Mouse (Mus musculus): ENCODE results near the gene Vsnl1. TPM values are rescaled to one million over a fixed set of nuclear protein-coding genes. Genes with fewer than 3 reads are reported as not detected.

The Vsnl1 gene
- 0.15 and 0.20 TPM in 2 replicates for polyA plus RNA-seq (2015; fragmentation: Nextera tagmentation; extraction: Ambion mirVana)

DNA sequence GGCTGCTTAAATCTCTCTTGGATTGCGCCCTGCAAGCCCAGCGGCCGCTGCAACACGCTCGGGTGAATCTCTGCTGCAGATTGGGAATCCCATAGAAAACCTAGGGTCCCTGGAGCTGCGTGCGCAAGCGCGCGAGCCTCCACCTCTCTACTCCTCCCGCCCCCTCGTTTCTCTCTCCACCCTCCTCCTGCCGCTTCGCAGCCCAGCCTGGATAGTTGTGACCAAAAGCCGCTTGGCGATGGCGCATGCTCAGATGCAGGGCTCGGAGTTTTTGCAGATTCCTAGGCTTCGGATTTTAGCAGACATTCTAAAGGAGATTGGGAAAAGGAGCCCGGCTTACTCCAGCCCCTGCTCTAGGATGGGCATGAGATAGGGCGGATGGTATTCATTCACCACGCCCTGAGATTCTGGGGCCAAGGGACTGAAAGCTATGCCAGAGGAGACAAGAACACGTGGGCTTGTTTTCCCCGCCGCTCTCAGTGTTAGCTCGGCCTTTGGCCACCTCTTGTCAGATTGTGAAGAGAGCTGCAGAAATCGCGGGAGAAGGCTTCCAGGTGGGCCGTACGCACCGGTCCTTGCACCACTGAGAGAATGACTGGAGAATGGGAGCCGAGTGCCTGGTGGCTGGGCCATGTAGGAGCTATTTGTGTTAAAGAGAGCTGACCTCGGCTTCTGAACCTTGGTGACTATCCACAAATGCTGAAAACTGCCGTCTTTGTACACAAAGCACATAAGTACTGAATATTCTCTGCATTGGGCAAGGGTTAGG is at the start of gene Vsnl1:
Vsnl1 (minus strand) TSS at position 117 of the 769 bp plus-strand sequence.
- H3K27ac ChIP-seq: no peak within 1 kb of the TSS
- peaks cover 44% of the 10 kb centered on the region for H3K27me3 ChIP-seq
- H3K9me3 ChIP-seq (replicated peaks): no peaks in the 10 kb centered on the region; the same call in 1 of the 2 replicates
- ATAC-seq (ENCODE audit: low read depth): 0 out of 2 replicates have a peak, but pooled peaks have one; percentile 7
- no peak for DNase-seq
- no peaks in the 10 kb centered on the region for H3K36me3 ChIP-seq
- peak within 1 kb of the TSS; percentile 47 for H3K4me2 ChIP-seq
- peak within 1 kb of the TSS; percentile 28 for H3K4me3 ChIP-seq (replicated peaks)
- H3K4me1 ChIP-seq (replicated peaks): no peaks in the 10 kb centered on the region
- H3K9ac ChIP-seq: no peak within 1 kb of the TSS
- WGBS (ENCODE audit: insufficient replicate concordance): 5% methylated on average over 34 of the region's 34 CpGs

DNA sequence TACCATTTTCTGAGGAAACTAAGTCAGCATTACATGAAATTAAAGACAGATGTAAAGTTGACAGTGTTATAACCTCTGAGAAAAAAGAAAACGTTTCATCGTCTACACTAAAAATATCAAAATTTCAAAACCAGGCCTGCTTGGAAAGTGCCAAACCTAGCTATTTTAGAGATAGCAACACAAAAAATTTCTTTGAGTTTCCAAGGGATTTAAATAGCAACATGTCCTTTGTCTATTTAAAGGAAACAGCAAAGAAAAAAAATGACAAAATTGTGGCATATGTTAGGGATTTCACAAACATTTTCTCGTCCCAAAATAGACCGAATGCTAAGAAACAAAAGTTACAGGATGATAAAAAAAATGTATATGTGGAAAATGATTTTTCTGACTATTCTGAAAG is 20.2 kb upstream of the Vsnl1 start:
- DNase-seq (no peak), ATAC-seq (ENCODE audit: low read depth) (no peak)
- Histone ChIP-seq H3K9ac (no peak overlapping the region), H3K36me3 (no peaks in the 10 kb centered on the region), H3K4me1 (replicated peaks) (peaks cover 6% of the 10 kb centered on the region), H3K27ac (no peak overlapping the region), H3K4me2 (no peak overlapping the region; the same call in 1 of the 2 replicates), H3K4me3 (replicated peaks) (no peak overlapping the region), H3K9me3 (replicated peaks) (no peaks in the 10 kb centered on the region), H3K27me3 (peaks cover 10% of the 10 kb centered on the region)
- 70% methylated on average over 4 of the region's 4 CpGs for WGBS (ENCODE audit: insufficient replicate concordance)

DNA sequence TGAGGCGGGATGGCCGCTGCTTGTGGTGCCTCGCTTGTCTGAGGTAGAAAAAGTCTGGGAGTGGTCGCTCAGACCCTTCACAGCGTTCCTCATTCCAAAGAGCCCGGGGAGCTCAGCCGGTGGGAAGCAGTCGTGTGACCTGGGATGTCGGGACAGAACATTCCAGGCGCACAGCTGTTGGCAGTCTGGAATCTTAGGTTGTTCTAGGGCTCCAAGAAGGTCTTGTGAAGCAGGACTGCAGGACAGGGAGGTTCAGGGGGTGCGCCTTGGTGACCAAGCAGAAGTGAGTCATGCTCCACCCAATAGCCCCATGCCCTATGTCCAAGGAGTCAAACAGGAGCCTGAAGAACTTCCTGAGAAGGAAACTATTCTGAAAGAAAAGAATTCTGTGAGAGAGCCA is 19.8 kb upstream of the Vsnl1 start:
- H3K4me1 ChIP-seq (replicated peaks): peaks cover 6% of the 10 kb centered on the region
- no peak overlapping the region for H3K27ac ChIP-seq
- H3K9me3 ChIP-seq (replicated peaks): no peaks in the 10 kb centered on the region
- WGBS (ENCODE audit: insufficient replicate concordance): 3% methylated on average over 11 of the region's 11 CpGs
- peak overlapping the region; percentile 70 for H3K4me2 ChIP-seq
- peaks cover 10% of the 10 kb centered on the region for H3K27me3 ChIP-seq
- no peaks in the 10 kb centered on the region for H3K36me3 ChIP-seq
- ATAC-seq (ENCODE audit: low read depth) (peak; percentile 35; the same call in 1 of the 2 replicates), DNase-seq (no peak)
- peak overlapping the region; percentile 43 for H3K4me3 ChIP-seq (replicated peaks)
- H3K9ac ChIP-seq: no peak overlapping the region

DNA sequence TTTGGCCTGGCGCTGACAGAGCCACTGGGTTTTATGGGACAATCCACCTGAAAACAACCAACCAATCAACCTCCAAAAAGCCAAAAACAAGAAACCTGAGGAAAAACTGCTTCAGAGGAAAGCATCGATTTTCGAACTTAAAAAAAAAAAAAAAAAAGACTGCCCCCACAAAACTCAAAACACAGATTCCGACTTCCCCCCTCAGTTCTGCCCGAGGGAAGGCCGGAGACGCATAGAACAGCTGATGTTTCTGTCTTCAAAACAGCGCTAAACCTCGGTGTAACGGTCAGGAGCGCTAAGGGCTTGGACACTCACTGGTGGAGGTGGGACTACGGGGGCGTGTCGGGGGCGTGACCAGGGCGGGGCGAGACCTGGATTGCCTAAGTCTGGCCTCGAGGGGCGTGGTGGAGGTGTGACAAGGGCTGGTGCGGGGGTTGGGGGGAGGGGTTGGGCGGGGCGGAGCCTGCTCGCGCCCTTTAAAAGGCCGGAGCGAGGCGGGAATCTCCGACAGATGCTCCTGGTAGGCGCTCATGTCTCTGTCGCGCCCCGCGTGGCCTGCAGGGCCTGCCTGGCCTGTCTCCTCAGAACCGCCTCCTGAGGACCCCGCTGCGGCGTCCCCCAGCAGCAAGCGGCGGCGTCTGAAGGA is 19.3 kb upstream of the Vsnl1 start, which contains the start of gene Rad51ap2:
Rad51ap2 (plus strand) TSS at position 531 of the 646 bp plus-strand sequence.
- no peaks in the 10 kb centered on the region for H3K36me3 ChIP-seq
- 1% methylated on average over 33 of the region's 40 CpGs for WGBS (ENCODE audit: insufficient replicate concordance)
- no peak within 1 kb of the TSS for H3K27ac ChIP-seq

DNA sequence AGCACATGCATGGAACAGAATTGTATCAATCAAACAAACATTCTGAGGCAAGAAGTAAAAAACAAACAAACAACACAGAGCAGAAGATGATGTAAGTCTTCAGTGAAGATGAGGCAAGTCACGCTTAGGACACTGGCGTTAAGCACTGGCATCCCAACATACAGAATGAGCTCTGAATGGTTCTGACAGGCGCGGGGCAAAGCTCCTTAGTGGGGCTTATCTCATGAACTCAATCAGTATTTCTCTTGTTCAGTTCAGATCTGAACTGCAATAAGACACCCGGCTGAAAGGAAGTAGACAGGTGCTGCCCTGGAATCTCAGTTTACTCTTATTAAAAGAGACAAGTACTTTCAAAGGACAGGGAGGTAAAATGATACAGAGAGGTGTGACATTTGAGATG is 17.7 kb upstream of the Vsnl1 start:
- ATAC-seq (ENCODE audit: low read depth): no peak
- Histone ChIP-seq H3K4me1 (replicated peaks) (peaks cover 6% of the 10 kb centered on the region), H3K36me3 (no peaks in the 10 kb centered on the region), H3K4me2 (no peak overlapping the region), H3K4me3 (replicated peaks) (no peak overlapping the region), H3K9me3 (replicated peaks) (no peaks in the 10 kb centered on the region), H3K9ac (no peak overlapping the region), H3K27me3 (peaks cover 10% of the 10 kb centered on the region), H3K27ac (no peak overlapping the region)
- WGBS (ENCODE audit: insufficient replicate concordance): 55% methylated on average over 5 of the region's 5 CpGs
- DNase-seq: no peak

More for the DNA sequence above, 19.3 kb upstream of the Vsnl1 start, which contains the start of gene Rad51ap2:
- Histone ChIP-seq H3K4me2 (peak within 1 kb of the TSS; percentile 70), H3K9me3 (replicated peaks) (no peaks in the 10 kb centered on the region), H3K4me3 (replicated peaks) (peak within 1 kb of the TSS; percentile 43), H3K9ac (no peak within 1 kb of the TSS), H3K27me3 (peaks cover 10% of the 10 kb centered on the region), H3K4me1 (replicated peaks) (peaks cover 6% of the 10 kb centered on the region)
- DNase-seq (peak; percentile 74), ATAC-seq (ENCODE audit: low read depth) (peak; percentile 100)

DNA sequence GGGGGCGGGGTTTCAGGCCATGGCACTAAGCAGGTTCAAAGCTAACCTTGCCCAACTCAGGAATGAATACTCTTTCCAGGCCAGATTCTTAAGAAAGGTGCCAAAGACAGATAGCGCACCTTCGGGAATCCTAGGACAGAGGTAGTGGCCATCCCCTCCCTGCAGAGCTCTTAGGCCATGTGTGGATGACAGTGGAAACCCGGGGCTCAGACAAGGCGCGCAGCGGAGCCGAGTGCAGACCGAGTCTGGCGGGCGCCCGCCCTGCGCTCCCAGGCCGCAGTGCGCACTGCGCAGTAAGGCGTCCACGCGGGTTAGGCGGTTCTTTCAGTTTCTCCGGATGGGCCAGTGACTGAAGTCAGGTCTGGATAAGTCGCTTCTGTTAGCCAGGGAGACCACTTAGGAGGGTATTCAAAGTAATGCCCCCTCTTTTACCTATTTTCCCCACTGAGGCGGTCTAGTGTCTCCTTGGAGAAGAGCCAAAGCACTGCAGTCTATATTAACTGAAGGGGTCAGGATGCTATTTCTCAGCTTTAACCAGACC is 1.6 kb upstream of the Vsnl1 start:
- ATAC-seq (ENCODE audit: low read depth): no peak
- no peaks in the 10 kb centered on the region; the same call in 1 of the 2 replicates for H3K9me3 ChIP-seq (replicated peaks)
- no peaks in the 10 kb centered on the region for H3K36me3 ChIP-seq
- no peaks in the 10 kb centered on the region for H3K4me1 ChIP-seq (replicated peaks)
- no peak for DNase-seq
- peaks cover 44% of the 10 kb centered on the region for H3K27me3 ChIP-seq
- H3K27ac ChIP-seq: no peak overlapping the region
- H3K4me2 ChIP-seq: peak overlapping the region; percentile 28; the same call in 1 of the 2 replicates
- no peak overlapping the region for H3K9ac ChIP-seq
- 25% methylated on average over 23 of the region's 23 CpGs for WGBS (ENCODE audit: insufficient replicate concordance)
- H3K4me3 ChIP-seq (replicated peaks): no peak overlapping the region

DNA sequence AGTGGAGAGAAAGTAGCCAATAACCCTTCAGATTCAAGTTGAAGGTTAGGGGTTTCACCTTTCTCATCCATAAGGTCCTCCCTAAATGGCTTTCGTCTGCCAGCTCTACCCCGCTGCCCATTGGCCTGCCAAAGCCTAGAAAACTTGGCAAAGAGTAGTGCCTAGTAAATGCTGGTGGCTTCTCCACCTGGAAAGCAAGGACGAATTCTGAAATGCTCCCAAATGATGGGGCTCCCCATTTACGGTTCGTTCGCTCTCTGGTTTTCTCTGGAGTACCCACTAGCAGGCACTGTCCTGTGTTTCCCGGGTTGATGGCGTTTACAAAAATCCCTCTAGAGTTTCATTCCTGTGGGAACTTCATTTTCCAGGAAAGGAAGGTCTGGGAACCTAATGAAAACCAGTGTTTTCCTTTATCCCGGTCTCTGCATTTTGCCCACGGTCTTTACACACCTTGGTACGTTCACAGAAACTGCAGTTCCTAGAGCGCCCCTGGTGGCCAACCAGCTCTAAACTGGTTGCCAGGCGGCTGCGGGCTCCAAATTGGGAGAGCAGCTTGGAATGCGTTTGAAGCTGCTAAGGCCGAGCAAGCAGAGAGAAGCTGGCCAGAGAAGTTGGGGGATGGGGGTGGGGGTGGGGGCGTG is 973 bp upstream of the Vsnl1 start:
- no peaks in the 10 kb centered on the region; the same call in 1 of the 2 replicates for H3K9me3 ChIP-seq (replicated peaks)
- DNase-seq (peak; percentile 12), ATAC-seq (ENCODE audit: low read depth) (no peak)
- no peak overlapping the region for H3K27ac ChIP-seq
- H3K4me2 ChIP-seq: peak overlapping the region; percentile 47
- H3K4me1 ChIP-seq (replicated peaks): no peaks in the 10 kb centered on the region
- WGBS (ENCODE audit: insufficient replicate concordance): 15% methylated on average over 17 of the region's 17 CpGs
- no peaks in the 10 kb centered on the region for H3K36me3 ChIP-seq
- peaks cover 44% of the 10 kb centered on the region for H3K27me3 ChIP-seq
- H3K4me3 ChIP-seq (replicated peaks): peak overlapping the region; percentile 28; the same call in 1 of the 2 replicates
- no peak overlapping the region for H3K9ac ChIP-seq

DNA sequence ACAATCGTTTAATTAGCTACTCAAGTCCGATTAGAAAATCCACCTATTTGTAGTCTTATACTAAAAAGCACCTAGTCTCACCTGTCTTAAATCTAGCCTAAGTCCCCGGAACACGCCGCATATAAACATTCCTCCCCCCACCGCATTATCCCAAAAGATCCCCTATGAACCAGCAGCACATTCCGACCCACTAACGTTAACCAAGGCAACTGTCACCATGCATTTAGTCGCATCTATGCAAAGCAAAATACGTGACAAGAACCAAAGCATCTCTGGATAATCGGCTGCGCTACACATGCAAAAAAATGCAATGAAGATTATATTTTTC is 426 bp downstream of the Vsnl1 start:
- ATAC-seq (ENCODE audit: low read depth): no peak
- no peaks in the 10 kb centered on the region for H3K36me3 ChIP-seq
- H3K9ac ChIP-seq: no peak overlapping the region
- peaks cover 44% of the 10 kb centered on the region for H3K27me3 ChIP-seq
- no peaks in the 10 kb centered on the region for H3K4me1 ChIP-seq (replicated peaks)
- peak overlapping the region; percentile 28; the same call in 1 of the 2 replicates for H3K4me3 ChIP-seq (replicated peaks)
- no peak overlapping the region for H3K27ac ChIP-seq
- H3K9me3 ChIP-seq (replicated peaks): no peaks in the 10 kb centered on the region; the same call in 1 of the 2 replicates
- no peak for DNase-seq
- peak overlapping the region; percentile 47 for H3K4me2 ChIP-seq
- 6% methylated on average over 12 of the region's 12 CpGs for WGBS (ENCODE audit: insufficient replicate concordance)

DNA sequence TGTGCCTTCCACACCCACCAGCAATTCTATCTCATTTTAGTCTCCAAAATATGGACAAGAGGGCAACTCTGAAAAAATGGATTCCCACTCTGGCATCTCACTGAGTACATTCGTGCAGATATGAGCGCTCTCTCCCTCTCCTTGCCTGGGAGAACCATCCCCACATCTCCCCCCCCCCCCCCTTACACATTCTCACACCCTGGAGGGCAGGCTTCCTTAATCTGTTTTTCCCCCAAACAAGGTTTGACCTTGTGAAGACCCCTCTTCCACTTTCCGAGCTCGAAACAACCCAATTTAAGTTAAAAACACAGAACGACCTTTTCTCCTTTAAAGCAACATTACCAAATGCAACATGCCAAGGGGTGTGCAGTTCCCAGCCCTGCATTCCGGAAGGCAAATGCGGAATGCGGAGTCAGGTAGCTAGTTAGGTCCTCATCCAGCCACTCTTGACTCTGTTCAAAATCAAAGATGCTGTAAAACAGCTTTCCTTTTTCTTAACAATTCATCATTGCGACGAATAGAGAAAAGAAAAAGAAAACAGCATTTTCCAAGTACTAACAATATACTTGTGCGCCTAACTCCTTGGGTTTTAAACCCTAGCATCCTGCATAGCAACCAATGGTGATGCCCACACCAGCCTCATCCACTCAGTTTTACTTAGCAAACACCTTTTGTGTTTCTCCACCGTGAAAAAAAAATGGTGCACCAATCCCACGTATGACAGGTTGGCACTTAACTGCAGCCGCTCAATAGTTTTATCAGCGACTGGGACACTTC is 979 bp downstream of the Vsnl1 start:
- no peaks in the 10 kb centered on the region for H3K4me1 ChIP-seq (replicated peaks)
- no peaks in the 10 kb centered on the region; the same call in 1 of the 2 replicates for H3K9me3 ChIP-seq (replicated peaks)
- 10% methylated on average over 15 of the region's 15 CpGs for WGBS (ENCODE audit: insufficient replicate concordance)
- peak overlapping the region; percentile 47; the same call in 1 of the 2 replicates for H3K4me2 ChIP-seq
- no peaks in the 10 kb centered on the region for H3K36me3 ChIP-seq
- H3K4me3 ChIP-seq (replicated peaks): 0 out of 2 replicates have a peak overlapping the region, but pooled peaks have one; percentile 28
- ATAC-seq (ENCODE audit: low read depth) (no peak), DNase-seq (no peak)
- no peak overlapping the region for H3K27ac ChIP-seq
- H3K9ac ChIP-seq: no peak overlapping the region
- H3K27me3 ChIP-seq: peaks cover 44% of the 10 kb centered on the region

DNA sequence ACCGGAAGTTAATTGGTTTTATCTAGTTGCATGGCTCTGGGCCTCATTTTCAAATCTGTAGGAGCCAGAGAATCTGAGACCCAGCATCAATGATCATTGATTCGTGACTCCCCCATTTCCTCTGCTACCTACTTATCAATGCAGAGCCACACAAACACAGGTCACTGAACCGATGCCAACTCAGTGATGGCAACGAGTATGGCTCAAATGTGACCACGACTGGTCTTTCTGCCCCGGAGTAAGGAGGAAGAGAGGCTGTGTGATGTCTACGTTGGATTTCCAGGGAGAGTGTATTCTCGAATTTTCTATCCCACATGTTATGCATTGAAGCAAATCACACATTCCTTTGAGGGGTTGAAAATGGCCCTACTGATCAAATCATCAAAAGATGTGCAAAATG is 2.0 kb downstream of the Vsnl1 start:
- Histone ChIP-seq H3K9ac (no peak overlapping the region), H3K4me1 (replicated peaks) (no peaks in the 10 kb centered on the region), H3K9me3 (replicated peaks) (no peaks in the 10 kb centered on the region; the same call in 1 of the 2 replicates), H3K27me3 (peaks cover 44% of the 10 kb centered on the region), H3K4me3 (replicated peaks) (no peak overlapping the region), H3K36me3 (no peaks in the 10 kb centered on the region), H3K27ac (no peak overlapping the region), H3K4me2 (no peak overlapping the region)
- no peak for DNase-seq
- ATAC-seq (ENCODE audit: low read depth): no peak
- WGBS (ENCODE audit: insufficient replicate concordance): 46% methylated on average over 8 of the region's 8 CpGs
